Comparison of ENCODE assay signal across 10 mouse cellular contexts in genomic region chr6:144944435-144945365, GRCm38 (mm10).
DNase-seq lines count a peak whose midpoint lies in the region; ATAC-seq and TF ChIP-seq lines count a peak whose summit lies in the region.
"Had no signal": no experiment of that assay in that cellular context is flagged by ENCODE, and none has a peak within 500 bp of the region (broad histone marks: within the 10 kb centered on the region; RNA-seq: fewer than 3 reads in every experiment).

No protein-coding gene starts in this region.

- peak; percentile 70 for DNase-seq in liver, adult 2 months (ENCODE audit: extremely low read depth, low read depth, low spot score)
- no peak for DNase-seq in liver, embryonic 11.5 days (ENCODE audit: low spot score)
- peak; percentile 82 for DNase-seq in retina, postnatal 1 day
- DNase-seq in B cell, adult 2 months: no peak
- DNase-seq in frontal cortex, adult 2 months (ENCODE audit: extremely low spot score in 1 of 2, low spot score in 1 of 2): no peak

- H3K4me1 ChIP-seq in liver, adult 2 months (ENCODE audit: control insufficient read depth, insufficient read depth, low read length): peaks cover 3% of the 10 kb centered on the region; the same call in 1 of the 2 replicates
- no peaks in the 10 kb centered on the region for H3K4me1 ChIP-seq in liver, embryonic 11.5 days (replicated peaks; ENCODE audit: control insufficient read depth, insufficient read depth, low read length)
- H3K4me1 ChIP-seq in forebrain, embryonic 16.5 days (replicated peaks; ENCODE audit: control insufficient read depth, insufficient read depth, low read length): peaks cover 3% of the 10 kb centered on the region; the same call in 1 of the 2 replicates
- no peaks in the 10 kb centered on the region; the same call in 1 of the 2 replicates for H3K4me1 ChIP-seq in liver, embryonic 16.5 days (ENCODE audit: control insufficient read depth, low read depth, low read length)

- no peaks in the 10 kb centered on the region for H3K9me3 ChIP-seq in liver, embryonic 11.5 days (ENCODE audit: control insufficient read depth, low read length)
- no peaks in the 10 kb centered on the region for H3K9me3 ChIP-seq in forebrain, embryonic 16.5 days (ENCODE audit: control insufficient read depth, low read length)
- H3K9me3 ChIP-seq in liver, embryonic 16.5 days (replicated peaks; ENCODE audit: control insufficient read depth, low read length): no peaks in the 10 kb centered on the region

- TF ChIP-seq CTCF in liver, adult 2 months (IDR thresholded peaks at IDR 0.05; ENCODE audit: low read depth, low read length): no peak

- no peaks in the 10 kb centered on the region for H3K27me3 ChIP-seq in liver, adult 2 months (ENCODE audit: control insufficient read depth, insufficient read depth, low read length)
- no peaks in the 10 kb centered on the region for H3K27me3 ChIP-seq in liver, embryonic 11.5 days (replicated peaks; ENCODE audit: control insufficient read depth, insufficient read depth, low read length)
- no peaks in the 10 kb centered on the region for H3K27me3 ChIP-seq in forebrain, embryonic 16.5 days (replicated peaks; ENCODE audit: control insufficient read depth, insufficient read depth, low read length)
- H3K27me3 ChIP-seq in liver, embryonic 16.5 days (ENCODE audit: control insufficient read depth, insufficient read depth, low read depth, low read length): no peaks in the 10 kb centered on the region

- H3K36me3 ChIP-seq in liver, adult 2 months (ENCODE audit: control insufficient read depth, insufficient read depth, low read length): no peaks in the 10 kb centered on the region
- no peaks in the 10 kb centered on the region for H3K36me3 ChIP-seq in liver, embryonic 11.5 days (ENCODE audit: control insufficient read depth, insufficient read depth, low read length)
- H3K36me3 ChIP-seq in forebrain, embryonic 16.5 days (ENCODE audit: control insufficient read depth, insufficient read depth): no peaks in the 10 kb centered on the region
- no peaks in the 10 kb centered on the region for H3K36me3 ChIP-seq in liver, embryonic 16.5 days (ENCODE audit: control insufficient read depth, insufficient read depth)

- H3K79me2 ChIP-seq in liver, adult 2 months (ENCODE audit: control insufficient read depth, insufficient read depth, low read length): no peaks in the 10 kb centered on the region

- ATAC-seq in liver, embryonic 11.5 days (replicated peaks; ENCODE audit: low FRiP score): no peak
- ATAC-seq in forebrain, embryonic 16.5 days: peak; percentile 81; the same call in 1 of the 2 replicates
- peak; percentile 37; the same call in 1 of the 2 replicates for ATAC-seq in liver, embryonic 16.5 days (ENCODE audit: low read depth)
- no peak for ATAC-seq in megakaryocyte-erythroid progenitor cell, adult 5-6 weeks (replicated peaks; ENCODE audit: low FRiP score, low TSS enrichment, poor library complexity, severe bottlenecking)
- ATAC-seq: inflammation-experienced regulatory T-cells, adult 6 months had no signal

- no peak overlapping the region for H3K4me2 ChIP-seq in liver, embryonic 11.5 days
- H3K4me2 ChIP-seq in forebrain, embryonic 16.5 days (ENCODE audit: low read length): no peak overlapping the region
- no peak overlapping the region for H3K4me2 ChIP-seq in liver, embryonic 16.5 days (ENCODE audit: low read depth, low read length)

- H3K9ac ChIP-seq in liver, adult 2 months (ENCODE audit: low read depth, low read length): no peak overlapping the region
- no peak overlapping the region for H3K9ac ChIP-seq in liver, embryonic 11.5 days (ENCODE audit: low read depth, low read length)
- no peak overlapping the region for H3K9ac ChIP-seq in forebrain, embryonic 16.5 days (replicated peaks; ENCODE audit: low read depth, low read length)
- no peak overlapping the region for H3K9ac ChIP-seq in liver, embryonic 16.5 days (ENCODE audit: low read depth, low read length)

- no peak overlapping the region for H3K4me3 ChIP-seq in liver, adult 2 months (ENCODE audit: insufficient read depth, low read depth, low read length)
- H3K4me3 ChIP-seq in liver, embryonic 11.5 days (ENCODE audit: low read depth, low read length): no peak overlapping the region
- H3K4me3 ChIP-seq in forebrain, embryonic 16.5 days (replicated peaks; ENCODE audit: low read length): no peak overlapping the region
- no peak overlapping the region for H3K4me3 ChIP-seq in liver, embryonic 16.5 days (ENCODE audit: low read depth, low read length)
- H3K4me3 ChIP-seq: myocyte had no signal

- no peak overlapping the region for H3K27ac ChIP-seq in liver, adult 2 months (replicated peaks; ENCODE audit: insufficient read depth, low read depth, low read length)
- no peak overlapping the region for H3K27ac ChIP-seq in liver, embryonic 11.5 days (ENCODE audit: low read depth, low read length)
- no peak overlapping the region for H3K27ac ChIP-seq in forebrain, embryonic 16.5 days (ENCODE audit: low read length)
- no peak overlapping the region for H3K27ac ChIP-seq in liver, embryonic 16.5 days (ENCODE audit: low read length)

- TF ChIP-seq POLR2A in liver, adult 2 months (IDR thresholded peaks at IDR 0.05; ENCODE audit: extremely low read depth, insufficient read depth, low read length): no peak

- 49% methylated on average over 10 of the region's 10 CpGs for WGBS in liver, adult 2 months
- 73% methylated on average over 10 of the region's 10 CpGs for WGBS in liver, embryonic 11.5 days
- 15% methylated on average over 10 of the region's 10 CpGs for WGBS in forebrain, embryonic 16.5 days
- 54% methylated on average over 10 of the region's 10 CpGs for WGBS in liver, embryonic 16.5 days (ENCODE audit: insufficient replicate concordance)

Comparison
In these comparisons a context has a peak if more than half of its experiments do, and no peak if none do; other contexts are left out.
1. DNase-seq: peak in liver, adult 2 months (single experiment) and retina, postnatal 1 day (single experiment); none in liver, embryonic 11.5 days (single experiment), B cell, adult 2 months (0 of 2) and frontal cortex, adult 2 months (0 of 2).
2. ATAC-seq: peak in forebrain, embryonic 16.5 days (single experiment) and liver, embryonic 16.5 days (single experiment); none in liver, embryonic 11.5 days (single experiment) and megakaryocyte-erythroid progenitor cell, adult 5-6 weeks (single experiment).